Mouse (Mus musculus) retina, embryonic 14.5 days (tissue): ENCODE results near the gene Polr1d.

Experiments used
- DNase-seq: peaks from one replicate; pipeline ENCODE4 v3.0.0-alpha.2; 2015; ENCODE audit warnings: low spot score

Polr1d gene

DNA sequence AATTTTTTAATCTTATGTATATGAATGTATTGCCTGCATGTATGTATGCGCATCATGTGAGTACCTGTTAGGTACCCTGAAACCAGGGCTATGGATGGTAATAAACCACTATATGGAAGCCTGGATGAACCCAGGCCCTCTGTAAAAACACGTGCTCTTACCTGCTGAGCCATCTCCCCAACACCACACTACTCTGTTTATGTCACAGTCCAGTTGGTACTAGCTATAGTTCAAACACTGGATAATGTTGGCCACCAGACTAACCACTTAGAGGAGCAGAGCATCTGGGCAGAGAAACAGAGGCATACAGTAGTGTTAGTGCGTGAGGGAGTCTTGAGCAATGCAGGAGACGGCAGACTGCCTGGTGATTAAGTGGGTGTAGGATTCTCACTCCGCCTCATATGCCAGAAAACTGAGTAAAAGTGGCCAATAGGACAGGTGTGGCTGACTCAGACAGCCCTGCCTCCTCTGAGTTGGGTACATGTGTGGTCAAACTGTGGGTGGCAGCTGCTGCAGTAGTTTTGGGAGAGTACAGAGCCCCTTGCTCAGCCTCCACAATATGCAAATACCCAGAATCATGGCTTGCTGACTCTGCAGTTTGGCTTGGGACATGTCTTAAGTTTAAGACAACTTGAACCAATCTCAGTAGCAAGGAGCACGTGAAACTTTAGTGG, 21.1 kb upstream of the Polr1d start:
- no peak for DNase-seq

DNA sequence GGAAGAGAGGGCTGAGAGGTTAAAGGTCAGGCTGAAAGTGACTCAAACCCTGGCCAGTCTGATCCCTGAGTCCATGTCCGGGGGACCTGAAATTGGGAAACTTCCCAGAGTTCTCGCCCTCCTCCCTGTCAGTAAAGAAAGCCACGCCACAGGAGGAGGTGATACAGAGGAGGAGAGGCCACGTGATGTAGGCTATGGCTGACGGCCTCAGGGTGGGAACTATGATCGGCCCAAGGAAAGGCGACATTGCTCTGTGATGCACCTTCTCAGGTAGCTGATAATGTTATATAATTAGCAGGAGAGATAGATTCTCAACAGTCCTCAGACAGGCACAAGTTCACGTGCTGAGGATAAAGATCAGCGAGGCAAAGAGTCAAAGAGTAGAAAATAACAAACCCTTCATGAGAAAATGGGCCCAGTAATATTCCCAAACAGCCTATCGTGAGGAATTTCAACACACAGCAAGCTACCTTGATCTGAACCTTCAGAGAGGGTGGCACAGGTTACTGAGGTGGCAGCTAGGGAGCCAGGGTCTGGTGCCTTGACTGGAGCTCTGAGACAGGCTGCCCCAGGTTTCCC, 20.0 kb upstream of the Polr1d start:
- DNase-seq, result no peak

GRCm38 (mm10) chr5:147057626-147058414, 19.0 kb upstream of the Polr1d start:
- no peak for DNase-seq

DNA sequence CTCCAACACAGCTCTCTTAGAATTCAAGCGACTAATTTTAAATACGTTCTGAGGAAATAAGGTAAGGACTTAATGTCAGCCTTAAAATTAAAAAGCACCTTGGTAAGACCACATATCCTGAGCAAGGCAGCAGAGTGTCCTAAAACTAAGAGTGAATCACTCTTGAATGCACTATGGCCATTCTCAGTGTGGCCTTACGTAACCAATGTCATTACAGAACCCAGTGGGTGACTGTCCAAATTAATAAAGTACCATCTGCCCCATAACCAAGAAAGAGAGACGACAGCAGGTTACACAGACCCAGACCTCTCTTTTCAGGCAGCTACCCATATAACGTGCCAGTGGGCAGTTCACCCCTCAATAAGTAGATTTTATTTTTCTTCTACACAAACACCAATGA, 18.2 kb upstream of the Polr1d start:
- DNase-seq, result no peak

- no peak for DNase-seq
Measured at GRCm38 (mm10) chr5:147059319-147059718, 17.5 kb upstream of the Polr1d start.

GRCm38 (mm10) chr5:147060024-147060423, 16.8 kb upstream of the Polr1d start:
- DNase-seq, result no peak

- DNase-seq, result no peak
Measured at GRCm38 (mm10) chr5:147063215-147063661, 13.6 kb upstream of the Polr1d start.

- no peak for DNase-seq
Measured at GRCm38 (mm10) chr5:147066129-147066528, 10.7 kb upstream of the Polr1d start.

DNA sequence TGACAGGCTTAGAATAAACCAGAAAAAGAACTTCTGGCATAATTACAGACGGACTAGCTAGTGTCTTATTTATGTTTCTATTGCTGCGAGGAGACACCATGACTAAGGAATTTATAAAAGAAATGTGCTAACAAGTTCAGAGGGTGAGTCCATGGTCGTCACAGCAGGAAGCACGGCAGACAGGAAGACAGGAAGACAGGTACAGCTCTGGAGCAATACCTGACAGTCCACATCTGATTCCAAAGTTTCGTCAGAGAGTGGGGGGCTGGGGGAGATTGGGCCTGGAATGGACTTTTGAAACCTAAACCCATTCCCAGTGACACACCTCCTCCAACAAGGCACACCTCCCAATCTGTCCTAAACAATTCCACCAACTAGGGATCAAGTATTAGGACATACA, 9.9 kb upstream of the Polr1d start:
- no peak for DNase-seq

DNA sequence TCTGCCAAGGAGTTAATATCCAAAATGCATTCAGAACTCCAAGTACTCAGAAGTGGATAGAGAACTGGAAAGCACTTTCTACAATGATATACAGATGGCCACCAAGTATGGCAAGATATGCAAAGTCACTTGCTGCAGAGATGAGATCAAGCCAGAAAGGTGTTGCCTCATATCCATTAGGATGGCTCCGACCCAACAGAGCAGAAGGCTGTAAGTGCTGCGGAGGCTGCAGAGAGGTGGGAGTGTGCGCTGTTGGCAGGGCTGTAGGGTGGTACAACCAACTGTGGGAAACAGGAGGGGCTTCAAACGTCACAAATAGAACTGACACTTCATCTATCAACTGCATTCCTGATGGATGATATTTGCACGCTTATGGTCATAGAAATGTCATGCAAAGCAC, 8.0 kb upstream of the Polr1d start:
- DNase-seq, result no peak

- DNase-seq, result no peak
Measured at GRCm38 (mm10) chr5:147070791-147071516, 5.9 kb upstream of the Polr1d start.

GRCm38 (mm10) chr5:147071886-147072285, 5.0 kb upstream of the Polr1d start:
- DNase-seq, result no peak

- DNase-seq, result no peak
Measured at GRCm38 (mm10) chr5:147073805-147074204, 3.0 kb upstream of the Polr1d start.

GRCm38 (mm10) chr5:147075103-147076025, 1.5 kb upstream of the Polr1d start:
- no peak for DNase-seq

- peak; percentile 99 for DNase-seq
Measured at GRCm38 (mm10) chr5:147076026-147076798, 638 bp upstream of the Polr1d start, which contains the start of gene Lnx2. Gene Lnx2, minus strand, starts transcription at chr5:147076586.

- DNase-seq, result peak; percentile 90
Measured at GRCm38 (mm10) chr5:147077305-147078034, 620 bp downstream of the Polr1d start.

DNA sequence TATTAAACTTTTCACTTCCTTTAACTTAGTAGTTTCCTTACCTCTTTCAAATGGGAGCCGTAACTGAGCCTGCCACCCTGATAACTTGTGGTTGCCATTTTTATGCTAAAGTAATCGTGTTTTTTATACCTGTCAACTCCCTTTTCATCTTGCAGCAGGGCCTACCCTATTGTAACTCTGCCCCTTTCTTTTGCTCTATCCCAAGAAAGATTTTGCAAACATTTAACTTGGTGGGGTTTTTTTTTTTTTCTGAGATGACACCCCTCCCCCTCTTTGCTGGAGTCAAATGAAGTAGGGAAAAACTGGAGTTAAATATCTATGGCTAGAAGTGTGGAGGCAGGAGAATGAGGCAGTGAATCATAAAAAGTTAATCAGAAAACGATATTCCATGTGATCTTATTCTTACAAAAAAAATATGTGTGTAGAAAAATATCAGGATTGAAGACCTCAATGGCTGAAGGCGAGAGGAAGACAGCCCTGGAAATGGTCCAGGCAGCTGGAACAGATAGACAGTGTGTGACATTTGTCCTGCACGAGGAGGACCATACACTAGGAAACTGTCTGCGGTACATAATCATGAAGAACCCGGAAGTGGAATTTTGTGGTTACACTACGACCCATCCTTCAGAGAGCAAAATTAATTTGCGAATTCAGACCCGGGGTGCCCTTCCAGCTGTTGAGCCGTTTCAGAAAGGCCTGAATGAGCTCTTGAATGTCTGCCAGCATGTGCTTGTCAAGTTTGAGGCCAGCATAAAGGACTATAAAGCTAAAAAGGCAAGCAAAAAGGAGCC, 1.5 kb downstream of the Polr1d start:
- DNase-seq, result no peak

- no peak for DNase-seq
Measured at GRCm38 (mm10) chr5:147085201-147085894, 8.5 kb downstream of the Polr1d start.
